Mouse (Mus musculus) liver, adult 2 months (tissue): ENCODE data around the gene Nr3c2. TPM values are rescaled to one million over a fixed set of nuclear protein-coding genes. Genes with fewer than 3 reads are reported as not detected.

ENCODE experiments used
- DNase-seq: peaks from one replicate; pipeline ENCODE4 v3.0.0-alpha.2; 2011; ENCODE audit warnings: low read depth, low spot score; ENCODE audit errors: extremely low read depth
- H3K27ac ChIP-seq: fragments of 200-500 bp; replicated peaks from 2 replicates; pipeline ENCODE4 v1.5.1; 2012; ENCODE audit warnings: low read depth, mild to moderate bottlenecking, control low read depth, inconsistent platforms, low read length; ENCODE audit not compliant: insufficient read depth
- H3K27me3 ChIP-seq: fragments of 200-500 bp; 2 replicates; pipeline ENCODE4 v1.6.1; 2012; ENCODE audit warnings: mild to moderate bottlenecking, moderate library complexity, low read length, inconsistent platforms; ENCODE audit not compliant: control insufficient read depth, insufficient read depth
- H3K36me3 ChIP-seq: fragments of 200-500 bp; 2 replicates; pipeline ENCODE4 v1.6.1; 2012; ENCODE audit warnings: low read length, inconsistent platforms; ENCODE audit not compliant: control insufficient read depth, insufficient read depth
- H3K4me1 ChIP-seq: fragments of 200-500 bp; 2 replicates; pipeline ENCODE4 v1.6.1; 2011; ENCODE audit warnings: low read length; ENCODE audit not compliant: control insufficient read depth, insufficient read depth
- H3K4me3 ChIP-seq: fragments of 200-500 bp; 2 replicates; pipeline ENCODE4 v1.5.1; 2011; ENCODE audit warnings: low read depth, mild to moderate bottlenecking, control low read depth, low read length, moderate library complexity; ENCODE audit not compliant: insufficient read depth
- H3K79me2 ChIP-seq: fragments of 200-500 bp; 2 replicates; pipeline ENCODE4 v1.6.1; 2012; ENCODE audit warnings: inconsistent platforms, mild to moderate bottlenecking, low read length, moderate library complexity; ENCODE audit not compliant: control insufficient read depth, insufficient read depth
- H3K9ac ChIP-seq: fragments of 200-500 bp; 2 replicates; pipeline ENCODE4 v1.6.1; 2012; ENCODE audit warnings: low read depth, mild to moderate bottlenecking, control low read depth, inconsistent platforms, low read length
- CTCF ChIP-seq: fragments of 200-500 bp; IDR thresholded peaks from 2 replicates; pipeline ENCODE4 v1.5.1; 2011; ENCODE audit warnings: low read depth, low read length, control low read depth
- POLR2A ChIP-seq: fragments of 200-500 bp; IDR thresholded peaks from 2 replicates; pipeline ENCODE4 v1.6.1; 2011; ENCODE audit warnings: low read length, control low read depth; ENCODE audit not compliant: insufficient read depth; ENCODE audit errors: extremely low read depth
- WGBS: fragments of 180-500 bp; shearing (Covaris S2); methylation state at CpG from one replicate; pipeline ENCODE4 v1.1.7; 2018; 5-methylcytosine and 5-hydroxymethylcytosine counted together
- polyA plus RNA-seq: library from polyadenylated mRNA; depleted of rRNA; stranded (reverse); fragments of >200 nt; gene quantifications from 2 replicates; pipeline ENCODE4 v1.2.3, GENCODE M21; 2012
- total RNA-seq: library from RNA; depleted of rRNA; stranded (reverse); fragments of >200 nt; gene quantifications from 2 replicates; pipeline ENCODE4 v1.2.3, GENCODE M21; 2014

The Nr3c2 gene
- total and polyA plus RNA-seq, 2 experiments: 4.7 to 14.8 TPM

DNA sequence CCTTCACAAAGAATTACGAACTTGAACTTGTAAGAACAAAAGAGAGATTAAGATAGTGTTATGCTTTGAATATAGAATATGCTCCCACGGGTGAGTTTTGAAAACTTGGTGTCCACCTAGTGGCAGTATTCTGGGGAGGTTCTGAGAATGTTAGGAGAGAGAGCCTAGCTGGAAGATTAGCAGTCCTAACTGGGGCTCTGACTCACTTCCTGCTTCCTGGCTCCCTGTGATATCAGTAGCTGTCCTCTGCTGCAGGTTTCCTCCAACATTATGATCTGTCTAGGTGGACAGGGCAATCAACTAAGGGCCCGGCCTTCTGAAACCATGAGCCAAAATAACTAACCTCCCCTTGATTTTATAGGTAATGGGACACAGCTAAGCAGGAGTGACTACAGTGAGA, 385.2 kb downstream of the Nr3c2 start:
- no peak overlapping the region for H3K27ac ChIP-seq
- no peak for TF ChIP-seq CTCF
- TF ChIP-seq POLR2A: no peak
- 79% methylated on average over 3 of the region's 3 CpGs for WGBS

DNA sequence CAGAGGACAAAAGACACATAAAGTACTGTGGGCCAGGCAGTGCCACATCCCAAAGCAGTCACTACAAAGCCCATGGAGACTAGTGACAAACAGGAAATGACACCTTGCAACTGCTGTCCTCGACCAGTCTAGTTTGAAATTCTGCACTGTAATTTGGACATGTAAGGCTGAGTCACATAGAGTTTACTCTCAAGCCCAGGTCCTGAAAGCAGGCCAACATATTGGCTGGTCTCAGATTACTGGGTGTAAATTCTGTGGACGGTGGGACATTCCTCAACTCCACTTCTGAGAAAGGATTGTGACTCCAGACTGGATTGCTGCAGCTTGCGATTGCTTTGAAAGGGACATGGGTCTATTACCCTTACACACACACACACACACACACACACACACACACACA, 388.8 kb downstream of the Nr3c2 start:
- 81% methylated on average over 3 of the region's 3 CpGs for WGBS
- no peak for DNase-seq
- H3K27ac ChIP-seq: no peak overlapping the region
- H3K4me1 ChIP-seq: no peaks in the 10 kb centered on the region
- TF ChIP-seq POLR2A (no peak), CTCF (no peak)
- H3K9ac ChIP-seq: no peak overlapping the region
- no peak overlapping the region for H3K4me3 ChIP-seq
- H3K79me2 ChIP-seq: no peaks in the 10 kb centered on the region
- H3K27me3 ChIP-seq: no peaks in the 10 kb centered on the region
- no peaks in the 10 kb centered on the region for H3K36me3 ChIP-seq

More for the DNA sequence above, 385.2 kb downstream of the Nr3c2 start:
- Histone ChIP-seq H3K79me2 (no peaks in the 10 kb centered on the region), H3K27me3 (no peaks in the 10 kb centered on the region), H3K36me3 (no peaks in the 10 kb centered on the region), H3K4me3 (no peak overlapping the region), H3K9ac (no peak overlapping the region), H3K4me1 (no peaks in the 10 kb centered on the region)
- DNase-seq: no peak

DNA sequence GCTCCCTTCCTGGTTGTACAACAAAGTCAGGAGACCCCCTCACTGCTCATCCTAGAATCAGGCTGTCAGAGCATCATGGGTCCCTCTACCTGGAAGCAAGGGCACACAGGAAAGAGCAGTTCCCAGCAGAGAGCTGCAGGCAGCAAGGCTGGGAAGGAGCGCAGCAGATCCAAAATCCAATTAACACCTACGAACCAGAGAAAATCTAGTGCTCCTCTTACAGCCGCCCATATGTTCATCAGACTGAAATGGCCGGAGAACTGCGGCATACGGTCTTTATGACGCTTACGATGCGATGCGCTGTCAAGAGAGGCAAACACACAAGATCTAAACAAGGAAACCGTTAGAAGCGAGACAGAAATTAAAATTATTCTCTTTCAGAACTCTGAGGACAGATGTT, 389.2 kb downstream of the Nr3c2 start:
- no peaks in the 10 kb centered on the region for H3K36me3 ChIP-seq
- H3K27me3 ChIP-seq: no peaks in the 10 kb centered on the region
- no peaks in the 10 kb centered on the region for H3K79me2 ChIP-seq
- H3K27ac ChIP-seq: no peak overlapping the region
- no peak for TF ChIP-seq CTCF
- TF ChIP-seq POLR2A: no peak
- no peak for DNase-seq
- H3K4me1 ChIP-seq: no peaks in the 10 kb centered on the region
- no peak overlapping the region for H3K9ac ChIP-seq
- H3K4me3 ChIP-seq: no peak overlapping the region
- 97% methylated on average over 12 of the region's 12 CpGs for WGBS

DNA sequence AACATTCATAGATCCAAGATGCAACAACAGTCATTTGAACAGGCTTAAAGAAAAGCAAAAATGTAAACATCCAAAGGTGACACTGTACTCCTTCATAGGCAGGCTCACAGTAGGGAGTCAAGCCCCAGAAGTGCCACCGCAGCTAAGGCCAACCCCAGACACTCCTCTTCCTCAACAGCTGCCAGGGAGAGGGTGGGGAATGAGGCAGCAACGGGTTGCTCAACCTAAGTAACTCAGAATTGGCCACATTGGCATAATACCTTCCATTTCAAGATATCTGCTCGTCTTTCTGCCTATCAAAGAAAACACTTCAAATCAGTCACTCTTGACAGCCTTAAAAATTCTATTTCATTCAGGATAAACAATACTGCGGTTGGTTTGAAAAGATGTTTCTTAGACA, 392.9 kb downstream of the Nr3c2 start:
- no peak for DNase-seq
- WGBS: 88% methylated on average over 4 of the region's 4 CpGs

DNA sequence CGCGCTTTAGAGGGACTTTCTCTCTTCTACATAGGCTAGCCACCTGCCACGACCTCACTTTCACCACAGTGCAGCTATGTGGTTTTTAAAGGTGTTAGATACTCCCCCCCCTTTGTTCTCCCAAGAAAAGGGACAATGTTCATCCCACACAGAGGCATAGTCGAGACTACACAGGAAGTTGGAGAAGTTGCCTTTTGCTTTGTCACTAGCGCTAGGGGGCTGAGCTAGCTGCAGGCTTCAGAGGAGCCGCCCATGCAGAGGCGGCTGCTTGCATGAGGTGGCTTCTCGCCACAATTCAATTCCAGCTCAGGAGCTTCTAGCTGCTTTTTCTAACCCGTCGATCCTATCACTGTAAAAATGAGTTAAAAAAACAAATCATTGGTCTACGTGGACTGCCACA, 393.4 kb downstream of the Nr3c2 start:
- Histone ChIP-seq H3K4me1 (no peaks in the 10 kb centered on the region), H3K27me3 (no peaks in the 10 kb centered on the region), H3K9ac (no peak overlapping the region), H3K79me2 (no peaks in the 10 kb centered on the region), H3K27ac (no peak overlapping the region), H3K36me3 (no peaks in the 10 kb centered on the region), H3K4me3 (no peak overlapping the region)
- no peak for DNase-seq
- no peak for TF ChIP-seq POLR2A
- TF ChIP-seq CTCF: no peak
- 87% methylated on average over 11 of the region's 11 CpGs for WGBS

More for the DNA sequence above, 392.9 kb downstream of the Nr3c2 start:
- H3K27ac ChIP-seq: no peak overlapping the region
- no peaks in the 10 kb centered on the region for H3K79me2 ChIP-seq
- H3K4me1 ChIP-seq: no peaks in the 10 kb centered on the region
- H3K36me3 ChIP-seq: no peaks in the 10 kb centered on the region
- no peak overlapping the region for H3K9ac ChIP-seq
- TF ChIP-seq POLR2A: no peak
- no peak for TF ChIP-seq CTCF
- no peaks in the 10 kb centered on the region for H3K27me3 ChIP-seq
- H3K4me3 ChIP-seq: no peak overlapping the region

DNA sequence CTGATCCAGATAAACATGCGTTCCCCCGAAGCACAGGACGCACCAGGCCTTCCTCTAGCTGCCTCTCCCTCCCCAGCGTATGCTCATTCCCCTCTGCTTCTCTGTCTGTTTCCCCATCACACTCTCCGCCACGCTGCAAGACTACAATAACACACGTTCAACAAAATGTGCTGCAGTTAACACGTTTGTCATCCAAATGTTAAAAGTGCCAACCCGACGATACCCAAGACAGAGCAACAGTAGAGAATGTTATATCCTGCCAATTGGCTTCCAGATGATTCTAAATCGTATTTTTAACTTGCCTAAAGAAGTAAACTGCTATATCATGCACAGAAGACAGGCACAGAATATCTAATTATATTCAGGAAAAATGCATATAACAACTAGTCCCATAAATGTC, 395.4 kb downstream of the Nr3c2 start:
- Histone ChIP-seq H3K27ac (no peak overlapping the region), H3K36me3 (no peaks in the 10 kb centered on the region), H3K4me3 (no peak overlapping the region), H3K79me2 (no peaks in the 10 kb centered on the region), H3K27me3 (no peaks in the 10 kb centered on the region), H3K9ac (no peak overlapping the region), H3K4me1 (no peaks in the 10 kb centered on the region)
- TF ChIP-seq CTCF: no peak
- no peak for TF ChIP-seq POLR2A
- 91% methylated on average over 11 of the region's 11 CpGs for WGBS
- no peak for DNase-seq
